Mouse (Mus musculus) liver, embryonic 15.5 days (tissue): ENCODE measurements around the gene Akap13. TPM values are rescaled to one million over a fixed set of nuclear protein-coding genes. Genes with fewer than 3 reads are reported as not detected.

Source experiments
- ATAC-seq: fragments of 200-750 bp; cut with Nextera tagmentation; 2 replicates; pipeline ENCODE4 v1.8.0; 2017; ENCODE audit warnings: moderate number of reproducible peaks, mild to moderate bottlenecking, moderate library complexity; ENCODE audit not compliant: insufficient read depth
- H3K27ac ChIP-seq: fragments of 300-500 bp; sonication (generic); replicated peaks from 2 replicates; pipeline ENCODE4 v1.5.1; 2015; ENCODE audit warnings: mild to moderate bottlenecking, inconsistent platforms
- H3K27me3 ChIP-seq: fragments of 300-500 bp; sonication (generic); 2 replicates; pipeline ENCODE4 v1.6.1; 2015; ENCODE audit warnings: mild to moderate bottlenecking, inconsistent platforms
- H3K36me3 ChIP-seq: fragments of 300-500 bp; sonication (generic); replicated peaks from 2 replicates; pipeline ENCODE4 v1.6.1; 2015; ENCODE audit warnings: moderate library complexity, mild to moderate bottlenecking, inconsistent platforms
- H3K4me1 ChIP-seq: fragments of 300-500 bp; sonication (generic); replicated peaks from 2 replicates; pipeline ENCODE4 v1.6.1; 2015; ENCODE audit warnings: inconsistent platforms
- H3K4me2 ChIP-seq: fragments of 300-500 bp; sonication (generic); 2 replicates; pipeline ENCODE4 v1.6.1; 2015; ENCODE audit warnings: moderate library complexity, mild to moderate bottlenecking, inconsistent platforms
- H3K4me3 ChIP-seq: fragments of 300-500 bp; sonication (generic); replicated peaks from 2 replicates; pipeline ENCODE4 v1.5.1; 2015; ENCODE audit warnings: mild to moderate bottlenecking, inconsistent platforms
- H3K9ac ChIP-seq: fragments of 300-500 bp; sonication (generic); 2 replicates; pipeline ENCODE4 v1.6.1; 2015; ENCODE audit warnings: moderate library complexity, mild to moderate bottlenecking, inconsistent platforms
- H3K9me3 ChIP-seq: fragments of 300-500 bp; sonication (generic); replicated peaks from 2 replicates; pipeline ENCODE4 v1.6.1; 2016; ENCODE audit warnings: inconsistent platforms
- WGBS: fragments of 180-500 bp; shearing (Covaris S2); methylation state at CpG from one replicate; pipeline ENCODE4 v1.1.7; 2015; ENCODE audit warnings: mixed read lengths; ENCODE audit not compliant: insufficient replicate concordance; 5-methylcytosine and 5-hydroxymethylcytosine counted together
- polyA plus RNA-seq: library from polyadenylated mRNA; unstranded; fragments of >200 nt; fragmentation: Nextera tagmentation; extraction: Ambion mirVana; gene quantifications from 2 replicates; pipeline ENCODE4 v1.2.1, GENCODE M21; 2015

Akap13 gene
- polyA plus RNA-seq, 1 experiment from 2014 or later: 39.6 TPM

DNA sequence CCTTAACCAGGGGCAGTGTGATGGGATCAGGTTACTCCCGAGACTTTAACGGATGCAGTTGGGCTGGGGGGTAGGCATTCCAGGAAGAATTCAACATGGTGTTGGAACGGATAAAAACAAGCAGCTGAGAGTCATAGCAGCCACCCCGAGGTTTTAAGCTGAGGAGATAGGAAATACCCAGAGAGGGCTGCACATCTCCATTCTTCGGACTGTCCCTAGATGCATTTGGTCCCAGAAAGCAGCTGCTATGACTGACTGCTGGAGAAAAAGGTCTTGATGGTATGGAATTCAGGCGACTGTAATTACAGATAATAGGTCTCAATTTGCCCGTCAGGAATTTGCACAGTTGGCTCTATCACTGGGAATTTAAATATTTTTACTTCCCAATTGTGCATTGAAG, 31.2 kb upstream of the Akap13 start:
- no peaks in the 10 kb centered on the region for H3K9me3 ChIP-seq
- H3K4me1 ChIP-seq: no peaks in the 10 kb centered on the region
- H3K27ac ChIP-seq: no peak overlapping the region
- no peaks in the 10 kb centered on the region for H3K36me3 ChIP-seq
- H3K27me3 ChIP-seq: no peaks in the 10 kb centered on the region
- no peak overlapping the region for H3K4me2 ChIP-seq
- H3K9ac ChIP-seq: no peak overlapping the region
- no peak for ATAC-seq
- H3K4me3 ChIP-seq: no peak overlapping the region
- 41% methylated on average over 7 of the region's 7 CpGs for WGBS

DNA sequence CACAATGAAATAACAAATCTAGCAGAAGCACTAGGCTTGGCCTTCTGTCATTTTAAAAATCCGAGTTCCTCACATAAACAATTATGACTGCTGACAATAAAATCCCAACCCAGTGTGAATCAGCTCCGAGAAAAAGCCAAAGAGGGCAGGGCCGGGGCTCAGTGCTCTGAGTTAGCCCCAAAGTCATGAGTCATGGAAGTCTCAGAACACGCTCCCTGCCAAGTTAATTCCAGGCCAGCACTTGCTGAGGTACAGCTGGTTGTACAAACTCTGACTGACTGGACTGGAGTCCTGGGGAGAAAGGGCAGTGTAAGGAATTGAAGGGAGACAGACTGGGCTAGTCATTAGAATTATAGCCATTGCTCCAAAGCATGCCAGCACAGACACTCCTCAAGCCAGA, 28.0 kb upstream of the Akap13 start:
- WGBS: 49% methylated on average over 4 of the region's 4 CpGs
- Histone ChIP-seq H3K9me3 (no peaks in the 10 kb centered on the region), H3K27ac (no peak overlapping the region), H3K36me3 (no peaks in the 10 kb centered on the region), H3K9ac (no peak overlapping the region), H3K4me1 (no peaks in the 10 kb centered on the region), H3K4me2 (no peak overlapping the region), H3K4me3 (no peak overlapping the region), H3K27me3 (no peaks in the 10 kb centered on the region)
- no peak for ATAC-seq

DNA sequence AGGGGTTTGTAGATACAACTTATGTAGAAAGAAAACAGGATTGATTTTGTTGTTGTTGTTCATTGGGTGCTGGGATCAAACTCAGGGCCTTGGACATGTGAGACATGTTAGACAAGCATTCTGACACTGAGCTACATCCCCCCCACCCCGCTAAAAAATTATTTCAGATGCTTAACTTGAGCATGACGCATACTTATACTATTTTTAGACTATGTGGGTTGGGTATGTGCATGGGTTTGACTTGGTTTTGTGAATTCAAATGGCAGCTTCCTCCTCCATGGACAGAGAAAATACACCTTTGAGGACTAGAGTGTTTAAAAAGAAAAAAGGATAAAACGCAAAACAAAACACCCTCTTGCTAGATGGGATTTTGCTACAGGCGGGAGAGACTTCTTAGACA, 26.4 kb upstream of the Akap13 start:
- ATAC-seq: no peak
- WGBS: 51% methylated on average over 4 of the region's 4 CpGs

DNA sequence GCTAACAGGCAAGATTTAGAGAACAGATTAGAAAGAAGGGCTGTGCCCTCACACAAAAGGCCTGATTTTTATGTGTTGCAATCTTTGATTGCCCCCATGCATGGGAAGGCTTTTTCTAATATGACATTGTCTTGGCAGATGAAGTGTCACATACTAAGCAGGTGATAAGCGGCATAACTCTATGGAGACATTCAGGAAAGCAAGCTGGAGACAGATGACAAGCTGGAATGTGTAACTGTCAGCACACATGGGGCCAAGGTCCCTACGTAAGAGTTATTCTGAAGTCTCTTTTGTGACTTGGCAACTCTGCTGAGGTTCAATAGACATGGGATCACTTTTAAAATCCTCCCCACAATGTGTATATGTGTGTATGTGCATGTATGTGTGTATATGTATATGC, 24.8 kb upstream of the Akap13 start:
- Histone ChIP-seq H3K9ac (no peak overlapping the region), H3K4me3 (no peak overlapping the region), H3K27ac (no peak overlapping the region), H3K27me3 (no peaks in the 10 kb centered on the region), H3K4me1 (no peaks in the 10 kb centered on the region), H3K9me3 (no peaks in the 10 kb centered on the region), H3K4me2 (no peak overlapping the region), H3K36me3 (no peaks in the 10 kb centered on the region)
- WGBS: 67% methylated on average over 2 of the region's 2 CpGs
- no peak for ATAC-seq

More for the DNA sequence above, 26.4 kb upstream of the Akap13 start:
- H3K9ac ChIP-seq: no peak overlapping the region
- no peak overlapping the region for H3K4me3 ChIP-seq
- H3K9me3 ChIP-seq: no peaks in the 10 kb centered on the region
- H3K27me3 ChIP-seq: no peaks in the 10 kb centered on the region
- no peaks in the 10 kb centered on the region for H3K4me1 ChIP-seq
- no peaks in the 10 kb centered on the region for H3K36me3 ChIP-seq
- no peak overlapping the region for H3K4me2 ChIP-seq
- H3K27ac ChIP-seq: no peak overlapping the region

DNA sequence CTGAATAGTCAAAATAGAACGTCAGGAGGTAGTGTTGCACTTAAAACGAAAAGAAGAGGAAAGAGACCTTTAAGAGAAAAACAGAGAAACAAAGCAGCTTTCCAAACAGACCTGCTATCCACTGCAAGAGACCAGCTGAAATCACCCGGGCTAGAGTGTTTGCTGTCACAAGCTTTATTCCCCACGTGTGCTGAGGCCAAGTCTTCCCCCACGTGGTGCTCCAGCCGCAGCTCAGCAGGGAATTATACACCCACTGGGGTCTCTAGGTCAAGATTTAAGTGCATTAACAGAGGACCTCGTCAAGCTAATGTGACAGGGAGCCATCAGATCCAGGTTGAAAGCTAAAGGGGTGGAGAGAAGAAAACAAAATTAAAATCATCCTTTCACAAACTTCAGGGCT, 24.3 kb upstream of the Akap13 start:
- WGBS: 34% methylated on average over 7 of the region's 7 CpGs
- Histone ChIP-seq H3K4me2 (no peak overlapping the region), H3K36me3 (no peaks in the 10 kb centered on the region), H3K4me3 (no peak overlapping the region), H3K9me3 (no peaks in the 10 kb centered on the region), H3K27ac (no peak overlapping the region), H3K27me3 (no peaks in the 10 kb centered on the region), H3K9ac (no peak overlapping the region), H3K4me1 (no peaks in the 10 kb centered on the region)
- no peak for ATAC-seq

DNA sequence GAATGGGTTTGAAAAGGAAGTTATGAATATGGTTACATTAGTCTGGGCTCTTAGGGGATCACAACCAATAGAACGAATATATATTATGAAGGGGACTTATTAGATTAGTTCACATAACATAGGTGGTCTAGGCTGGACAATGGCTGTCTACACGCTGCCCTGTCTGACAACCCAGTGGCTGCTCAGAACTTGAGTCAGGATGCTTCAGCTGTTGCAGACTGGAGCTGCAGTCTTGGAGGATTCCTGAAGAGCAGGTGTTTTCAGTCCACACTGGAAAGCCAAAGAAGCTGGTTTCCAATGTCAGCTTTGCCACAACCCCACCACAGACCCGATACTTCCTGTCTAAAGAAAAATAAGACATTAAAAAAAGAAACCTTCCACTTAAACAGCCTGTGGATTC, 23.3 kb upstream of the Akap13 start:
- Histone ChIP-seq H3K4me2 (no peak overlapping the region), H3K27ac (no peak overlapping the region), H3K9me3 (no peaks in the 10 kb centered on the region), H3K4me1 (no peaks in the 10 kb centered on the region), H3K36me3 (no peaks in the 10 kb centered on the region), H3K27me3 (no peaks in the 10 kb centered on the region), H3K9ac (no peak overlapping the region), H3K4me3 (no peak overlapping the region)
- ATAC-seq: no peak
- 43% methylated on average over 3 of the region's 3 CpGs for WGBS

DNA sequence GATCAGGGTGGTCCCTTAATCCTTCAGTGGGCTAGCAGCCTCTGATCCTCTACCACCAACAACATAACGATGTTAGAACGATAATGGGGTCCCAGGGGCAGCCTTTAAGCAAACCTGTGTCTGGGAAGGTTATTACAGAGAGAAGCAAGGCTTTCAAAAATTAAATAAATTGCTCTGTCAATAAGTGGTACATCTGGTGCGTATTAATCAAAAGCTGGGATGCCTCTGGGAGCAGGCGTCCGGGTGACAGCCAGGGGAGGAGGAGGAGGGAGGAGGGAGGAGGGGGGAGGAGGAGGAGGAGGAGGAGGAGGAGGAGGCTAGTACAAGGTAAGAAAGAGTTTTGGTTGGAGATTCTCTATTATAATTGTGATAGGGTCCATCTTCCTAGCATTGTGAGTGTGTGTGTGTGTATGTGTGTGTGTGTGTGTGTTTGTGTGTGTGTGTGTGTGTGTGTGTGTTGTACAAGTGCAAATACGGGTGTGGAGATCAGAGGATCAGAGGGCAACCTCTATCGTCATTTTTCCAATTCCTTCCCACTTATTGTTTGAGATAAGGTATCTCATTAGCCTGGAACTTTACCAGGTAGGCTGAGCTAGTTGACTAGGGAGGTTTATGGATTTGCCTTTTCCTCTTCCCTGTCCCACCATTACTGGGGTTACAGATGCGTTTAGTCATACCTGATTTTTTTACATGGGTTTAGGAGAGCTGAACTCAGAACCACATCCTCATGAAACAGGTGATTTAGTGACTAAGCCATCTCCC, 18.7 kb upstream of the Akap13 start:
- Histone ChIP-seq H3K4me3 (no peak overlapping the region), H3K9me3 (no peaks in the 10 kb centered on the region), H3K36me3 (no peaks in the 10 kb centered on the region), H3K4me1 (no peaks in the 10 kb centered on the region), H3K27me3 (no peaks in the 10 kb centered on the region), H3K27ac (no peak overlapping the region), H3K4me2 (no peak overlapping the region), H3K9ac (no peak overlapping the region)
- WGBS: 56% methylated on average over 8 of the region's 8 CpGs
- ATAC-seq: no peak

DNA sequence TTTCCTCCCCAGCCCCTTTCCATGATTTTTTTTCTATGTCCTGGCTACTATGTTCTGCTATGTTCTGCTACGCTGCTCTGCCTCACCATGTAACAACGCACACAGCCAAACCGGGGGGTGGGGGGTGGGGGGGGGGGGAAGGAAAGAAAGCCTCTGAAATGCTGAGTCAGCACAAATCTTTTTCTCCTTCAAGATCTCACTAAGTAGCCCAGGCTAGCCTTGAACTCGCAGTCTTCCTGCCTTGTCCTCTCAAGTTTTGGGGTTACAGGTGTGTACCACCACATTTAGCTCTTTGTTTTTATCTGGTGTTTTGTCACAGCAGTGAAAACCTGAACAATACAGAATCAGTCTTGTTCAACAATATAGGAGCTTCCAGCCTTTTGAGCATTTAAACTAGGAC, 15.8 kb upstream of the Akap13 start:
- no peaks in the 10 kb centered on the region for H3K36me3 ChIP-seq
- ATAC-seq: no peak
- H3K4me3 ChIP-seq: no peak overlapping the region
- no peaks in the 10 kb centered on the region for H3K4me1 ChIP-seq
- H3K9me3 ChIP-seq: no peaks in the 10 kb centered on the region
- no peaks in the 10 kb centered on the region for H3K27me3 ChIP-seq
- WGBS: 67% methylated on average over 4 of the region's 4 CpGs
- H3K4me2 ChIP-seq: no peak overlapping the region
- no peak overlapping the region for H3K27ac ChIP-seq
- H3K9ac ChIP-seq: no peak overlapping the region

DNA sequence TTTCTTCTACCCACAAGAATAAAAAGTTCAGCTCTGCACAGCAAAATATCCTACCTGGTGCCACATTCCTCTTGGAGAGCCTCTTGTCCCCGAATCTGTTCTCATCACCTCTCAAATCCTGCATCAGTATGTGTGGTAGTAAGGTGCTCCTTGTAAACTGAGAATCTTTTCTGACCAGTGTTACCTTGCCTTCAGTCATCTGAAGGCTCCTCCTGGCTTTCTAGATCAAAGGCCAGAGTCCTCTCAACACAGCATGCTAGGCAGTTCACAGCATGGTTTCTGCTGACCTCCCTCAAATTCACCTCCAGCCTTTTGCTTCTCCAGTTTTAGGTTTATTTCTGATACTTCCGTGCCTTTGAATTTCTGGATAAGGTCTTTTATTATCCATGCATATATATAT, 15.1 kb upstream of the Akap13 start:
- Histone ChIP-seq H3K27ac (no peak overlapping the region), H3K4me1 (no peaks in the 10 kb centered on the region), H3K9me3 (no peaks in the 10 kb centered on the region), H3K4me3 (no peak overlapping the region), H3K9ac (no peak overlapping the region), H3K36me3 (no peaks in the 10 kb centered on the region), H3K4me2 (no peak overlapping the region), H3K27me3 (no peaks in the 10 kb centered on the region)
- no peak for ATAC-seq
- 65% methylated on average over 2 of the region's 2 CpGs for WGBS

DNA sequence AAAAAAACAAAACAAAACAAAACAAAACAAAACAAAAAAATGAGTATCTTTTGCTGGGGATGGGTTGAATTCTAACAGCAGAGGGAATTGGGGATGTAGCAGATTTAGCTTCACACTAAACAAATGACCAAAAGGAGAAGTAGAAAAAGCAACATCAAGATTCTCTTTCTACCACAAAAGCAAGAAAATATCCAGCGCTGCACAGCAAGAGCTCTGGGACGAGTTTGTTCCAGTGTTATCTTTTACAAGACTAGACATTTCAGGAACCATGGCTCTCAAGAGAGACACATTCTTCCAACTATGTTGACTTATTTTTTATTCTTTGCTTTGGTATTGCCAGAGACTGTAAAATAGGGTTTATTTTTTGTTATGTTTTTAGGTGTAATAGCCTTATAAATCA, 13.4 kb upstream of the Akap13 start:
- no peaks in the 10 kb centered on the region for H3K27me3 ChIP-seq
- no peaks in the 10 kb centered on the region for H3K9me3 ChIP-seq
- no peak overlapping the region for H3K9ac ChIP-seq
- no peak for ATAC-seq
- WGBS: 43% methylated on average over 2 of the region's 2 CpGs
- H3K4me3 ChIP-seq: no peak overlapping the region
- H3K4me2 ChIP-seq: no peak overlapping the region
- H3K4me1 ChIP-seq: no peaks in the 10 kb centered on the region
- no peaks in the 10 kb centered on the region for H3K36me3 ChIP-seq
- no peak overlapping the region for H3K27ac ChIP-seq

DNA sequence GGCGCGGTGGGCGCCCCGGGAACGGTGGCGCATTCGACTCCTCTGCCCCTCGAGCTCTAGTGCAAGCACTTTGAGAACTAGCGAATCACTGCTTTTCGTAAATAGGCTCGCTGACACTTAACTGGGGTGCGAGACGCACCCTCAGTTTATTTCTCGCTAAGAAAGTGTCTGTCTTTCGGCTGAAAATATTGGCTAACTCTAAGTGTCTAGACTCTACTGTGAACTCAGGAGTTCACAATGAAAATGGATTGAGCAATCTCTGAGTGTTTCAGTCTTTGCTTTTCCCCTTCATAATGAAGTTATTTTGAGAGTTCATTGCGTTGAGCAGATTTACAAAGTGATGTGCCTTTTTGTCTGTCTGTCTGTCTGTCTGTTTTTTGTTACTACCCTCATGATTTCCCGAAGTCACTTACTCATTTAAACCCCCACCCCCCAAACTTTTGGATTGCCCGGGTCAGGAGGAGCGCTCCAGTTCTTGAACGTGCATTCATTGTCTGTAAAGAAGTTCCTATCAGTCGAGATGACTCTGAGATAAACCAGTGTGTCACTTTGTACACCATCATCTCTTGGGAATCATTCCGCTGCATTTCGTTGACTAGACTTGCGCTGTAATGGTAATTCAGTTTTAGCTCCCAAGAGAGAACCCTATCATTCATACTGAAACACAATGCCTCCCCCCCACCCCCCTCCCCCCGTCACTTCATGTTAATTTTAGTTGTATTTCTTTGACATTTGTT, 986 bp downstream of the Akap13 start:
- H3K36me3 ChIP-seq: no peaks in the 10 kb centered on the region
- H3K27ac ChIP-seq: peak overlapping the region; percentile 82; the same call in 1 of the 2 replicates
- peak overlapping the region; percentile 67 for H3K9ac ChIP-seq
- WGBS: 8% methylated on average over 25 of the region's 25 CpGs
- peak overlapping the region; percentile 90 for H3K4me2 ChIP-seq
- H3K4me3 ChIP-seq: peak overlapping the region; percentile 74
- H3K27me3 ChIP-seq: peaks cover 28% of the 10 kb centered on the region
- ATAC-seq: no peak
- peaks cover 17% of the 10 kb centered on the region; the same call in 1 of the 2 replicates for H3K4me1 ChIP-seq
- H3K9me3 ChIP-seq: no peaks in the 10 kb centered on the region
